Mouse (Mus musculus) cerebellum, adult 2 months (tissue): Measurements from ENCODE around the gene Gm42674.

Experiments used
- CTCF ChIP-seq: fragments of 200-500 bp; IDR thresholded peaks from 2 replicates; pipeline ENCODE4 v1.5.1; 2011; ENCODE audit warnings: low read depth, mild to moderate bottlenecking, control low read depth, low read length, moderate library complexity, borderline replicate concordance; ENCODE audit not compliant: insufficient read depth
- POLR2A ChIP-seq: fragments of 200-500 bp; IDR thresholded peaks from 2 replicates; pipeline ENCODE4 v1.6.1; 2011; ENCODE audit warnings: low read length, control low read depth, borderline replicate concordance; ENCODE audit not compliant: insufficient read depth

DNA sequence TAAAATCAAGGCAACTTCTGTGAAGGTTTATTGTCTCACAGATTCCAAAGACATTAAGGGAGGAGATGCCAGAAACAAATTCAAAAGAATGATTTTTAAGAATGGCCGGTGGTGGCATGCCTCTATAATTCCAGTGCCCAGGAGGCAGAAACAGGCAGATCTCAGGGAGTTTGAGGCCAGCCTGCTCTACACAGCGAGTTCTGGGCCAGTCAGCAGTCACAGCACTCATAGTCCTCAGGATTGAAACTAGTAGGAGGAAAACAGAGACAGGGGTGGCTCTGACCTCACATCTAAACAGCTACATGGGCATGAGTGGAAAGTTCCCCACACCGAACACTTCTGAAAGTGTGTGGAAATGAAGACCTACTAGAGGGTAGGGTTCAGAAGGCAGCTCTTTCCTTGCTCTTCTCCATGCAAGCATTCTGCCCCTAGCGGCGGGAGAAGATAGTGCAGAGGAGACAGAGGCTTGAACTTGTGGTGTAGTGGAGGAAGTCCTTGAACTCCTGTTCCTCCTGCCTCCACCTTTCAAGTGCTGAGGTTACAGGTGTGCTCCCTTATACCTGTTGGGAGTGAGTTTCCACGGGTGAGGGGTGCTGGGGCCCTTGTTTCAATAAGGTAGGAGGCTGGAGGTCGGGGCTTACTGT is 37.9 kb downstream of the Gm42674 start:
- TF ChIP-seq CTCF = peak; percentile 55
- TF ChIP-seq POLR2A = no peak
